Mouse (Mus musculus): ENCODE results near the gene Axin2.

DNA sequence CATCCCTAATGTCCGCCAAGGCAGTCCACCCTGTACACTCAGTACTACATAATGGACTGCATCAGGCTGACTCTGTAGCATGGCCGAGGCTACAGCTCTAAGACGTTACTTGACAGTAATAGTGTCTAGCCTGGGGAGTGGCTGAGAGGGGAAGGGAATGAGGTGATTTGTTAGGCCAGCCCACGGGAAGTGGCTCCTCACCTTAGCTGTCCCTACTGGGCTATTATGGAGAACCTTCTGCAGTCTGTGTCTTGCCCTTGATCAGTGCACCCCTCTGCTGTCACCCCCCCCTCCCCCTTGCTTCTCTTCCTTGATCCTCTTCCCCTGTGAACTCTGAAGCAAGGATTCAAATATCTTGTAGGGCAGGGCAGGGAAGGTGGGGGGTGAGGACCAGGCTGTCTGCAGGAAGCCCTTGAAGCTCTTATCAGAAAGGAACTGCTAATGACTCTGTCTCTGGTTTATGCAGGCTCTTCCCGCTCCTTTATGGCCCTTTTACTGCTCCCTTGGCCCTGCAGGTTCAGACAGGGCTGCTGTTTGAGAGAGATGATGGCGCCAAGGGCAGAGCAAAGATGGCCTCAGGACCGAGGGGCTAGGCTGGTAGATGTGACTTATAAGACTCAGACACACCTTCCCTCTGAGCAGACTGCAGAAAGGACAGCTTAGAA is 13.4 kb upstream of the Axin2 start:
- TF ChIP-seq CTCF (IDR thresholded peaks at IDR 0.05; ENCODE audit: low read depth) (no peak), EP300 (IDR thresholded peaks at IDR 0.05; ENCODE audit: low read depth) (no peak)

All from heart, postnatal 0 days (tissue).